Mouse (Mus musculus): ENCODE results near the gene Cacng6.

The Cacng6 gene

GRCm38 (mm10) chr7:3412036-3412435, 12.0 kb upstream of the Cacng6 start:
- in situ Hi-C loops (cut with MboI; ENCODE audit: low pct_unique_long_range_greater_than_20kb in 1 of 2, low sequenced_read_pairs in 2 of 2, unreplicated experiment in 1 of 2): no loop called here

- in situ Hi-C loops (cut with MboI; ENCODE audit: low pct_unique_long_range_greater_than_20kb in 1 of 2, low sequenced_read_pairs in 2 of 2, unreplicated experiment in 1 of 2): no loop called here
These were observed 9.1 kb upstream of the Cacng6 start for GRCm38 (mm10) chr7:3414888-3415287.

- in situ Hi-C loops (cut with MboI; ENCODE audit: low pct_unique_long_range_greater_than_20kb in 1 of 2, low sequenced_read_pairs in 2 of 2, unreplicated experiment in 1 of 2): no loop called here
These were observed 8.6 kb upstream of the Cacng6 start for GRCm38 (mm10) chr7:3415378-3415777.

GRCm38 (mm10) chr7:3419941-3420340, 4.1 kb upstream of the Cacng6 start:
- in situ Hi-C loops (cut with MboI; ENCODE audit: low pct_unique_long_range_greater_than_20kb in 1 of 2, low sequenced_read_pairs in 2 of 2, unreplicated experiment in 1 of 2): no loop called here

DNA sequence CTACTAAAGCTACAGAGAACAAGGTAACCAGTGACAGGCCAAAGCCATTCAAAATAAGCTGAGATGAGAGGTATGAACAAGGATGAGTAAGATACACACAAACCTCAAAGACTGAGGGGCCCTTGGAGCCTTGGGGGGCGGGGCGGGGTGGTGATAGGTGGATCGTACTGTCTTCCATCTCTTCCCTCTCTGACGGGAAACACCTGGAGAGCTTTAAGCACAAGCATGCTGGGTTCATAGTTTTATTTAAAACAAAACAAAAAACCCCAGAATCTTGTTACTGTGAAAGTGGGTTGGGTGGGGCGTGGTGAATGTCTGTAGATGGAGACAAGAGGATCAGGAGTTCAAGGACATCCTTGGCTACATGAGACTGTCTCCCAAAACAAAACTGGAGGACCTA, 3.5 kb upstream of the Cacng6 start:
- in situ Hi-C loops (cut with MboI; ENCODE audit: low pct_unique_long_range_greater_than_20kb in 1 of 2, low sequenced_read_pairs in 2 of 2, unreplicated experiment in 1 of 2): no loop called here

DNA sequence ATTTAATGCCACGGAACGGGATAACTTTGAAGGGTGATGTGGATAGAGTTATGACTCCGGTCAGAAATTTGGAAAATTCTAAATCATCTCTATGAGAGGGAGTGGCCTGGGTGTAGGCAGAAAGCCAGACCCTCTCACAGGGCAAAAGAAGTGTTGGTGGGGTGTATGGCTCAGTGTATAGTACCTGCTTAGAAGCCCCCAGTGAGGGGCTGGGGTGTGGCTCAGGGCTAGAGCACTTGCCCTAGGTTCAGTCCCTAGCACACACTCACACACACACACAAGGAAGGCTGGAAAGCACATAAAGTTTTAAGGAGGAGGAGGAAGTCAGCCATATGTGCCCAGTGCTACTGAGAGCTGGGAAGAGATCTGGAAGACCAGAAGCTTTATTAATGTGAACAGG, 2.7 kb upstream of the Cacng6 start:
- in situ Hi-C loops (cut with MboI; ENCODE audit: low pct_unique_long_range_greater_than_20kb in 1 of 2, low sequenced_read_pairs in 2 of 2, unreplicated experiment in 1 of 2): no loop called here

- in situ Hi-C loops (cut with MboI; ENCODE audit: low pct_unique_long_range_greater_than_20kb in 1 of 2, low sequenced_read_pairs in 2 of 2, unreplicated experiment in 1 of 2): no loop called here
These were observed 1.9 kb upstream of the Cacng6 start for GRCm38 (mm10) chr7:3422051-3422450.

DNA sequence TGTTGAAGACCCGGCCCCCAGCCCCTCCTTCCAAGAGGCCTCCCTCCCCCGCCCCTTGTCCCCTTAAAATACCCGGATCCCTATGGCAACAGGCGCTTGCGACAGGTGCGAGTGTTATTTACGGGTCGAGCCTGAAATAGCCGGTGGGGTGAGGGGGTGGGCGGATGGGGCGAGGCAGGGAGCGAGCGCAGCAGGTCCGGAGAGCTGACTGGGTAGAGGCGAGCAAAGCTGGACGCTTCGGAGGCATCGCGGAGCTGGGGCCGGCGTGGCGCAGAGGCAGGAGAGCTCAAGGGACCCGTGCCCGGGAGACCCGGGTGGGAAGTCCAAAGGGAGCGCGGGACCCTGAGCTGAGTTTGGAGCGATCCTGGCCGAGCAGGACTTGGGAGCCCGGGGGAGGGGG, 565 bp upstream of the Cacng6 start:
- in situ Hi-C loops (cut with MboI; ENCODE audit: low pct_unique_long_range_greater_than_20kb in 1 of 2, low sequenced_read_pairs in 2 of 2, unreplicated experiment in 1 of 2): no loop called here

DNA sequence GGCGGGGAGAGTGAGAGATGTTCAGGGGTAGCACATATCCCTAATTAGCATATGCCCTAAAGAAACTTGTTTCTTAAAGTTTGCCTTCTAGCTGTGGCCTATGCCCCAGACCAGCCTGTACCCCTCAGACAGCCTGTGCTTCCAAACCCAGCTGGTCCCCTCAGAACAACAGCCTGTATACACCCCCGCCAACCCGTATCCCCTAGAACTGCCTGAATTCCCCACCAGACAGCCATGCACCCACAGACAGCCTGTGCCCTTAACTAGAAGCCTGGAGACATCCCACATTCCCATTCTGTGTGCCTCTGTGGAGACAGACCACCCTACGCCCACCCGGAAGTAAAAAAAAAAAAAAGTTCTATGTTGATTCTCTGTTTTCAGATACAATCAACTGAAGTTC, 1.1 kb downstream of the Cacng6 start:
- in situ Hi-C loops (cut with MboI; ENCODE audit: low pct_unique_long_range_greater_than_20kb in 1 of 2, low sequenced_read_pairs in 2 of 2, unreplicated experiment in 1 of 2): no loop called here

DNA sequence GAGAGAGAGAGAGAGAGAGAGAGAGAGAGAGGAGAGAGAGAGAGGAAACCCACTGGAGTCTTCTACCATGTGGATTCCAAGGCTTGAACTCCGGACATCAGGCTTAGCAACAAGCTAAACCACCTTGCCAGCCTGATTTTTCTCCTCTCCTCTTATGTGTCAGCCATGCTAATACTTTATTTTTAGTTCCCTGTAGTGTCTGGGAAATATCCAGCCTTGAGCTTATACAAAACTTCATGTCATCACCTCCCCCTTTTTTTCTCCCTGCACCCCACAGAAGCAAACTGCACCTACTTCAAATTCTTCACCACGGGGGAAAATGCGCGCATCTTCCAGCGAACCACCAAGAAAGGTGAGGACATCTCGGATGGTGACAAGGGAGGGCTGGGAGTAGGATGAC, 6.2 kb downstream of the Cacng6 start:
- in situ Hi-C loops (cut with MboI; ENCODE audit: low pct_unique_long_range_greater_than_20kb in 1 of 2, low sequenced_read_pairs in 2 of 2, unreplicated experiment in 1 of 2): no loop called here

GRCm38 (mm10) chr7:3432066-3432465, 8.1 kb downstream of the Cacng6 start:
- in situ Hi-C loops (cut with MboI; ENCODE audit: low pct_unique_long_range_greater_than_20kb in 1 of 2, low sequenced_read_pairs in 2 of 2, unreplicated experiment in 1 of 2): no loop called here

DNA sequence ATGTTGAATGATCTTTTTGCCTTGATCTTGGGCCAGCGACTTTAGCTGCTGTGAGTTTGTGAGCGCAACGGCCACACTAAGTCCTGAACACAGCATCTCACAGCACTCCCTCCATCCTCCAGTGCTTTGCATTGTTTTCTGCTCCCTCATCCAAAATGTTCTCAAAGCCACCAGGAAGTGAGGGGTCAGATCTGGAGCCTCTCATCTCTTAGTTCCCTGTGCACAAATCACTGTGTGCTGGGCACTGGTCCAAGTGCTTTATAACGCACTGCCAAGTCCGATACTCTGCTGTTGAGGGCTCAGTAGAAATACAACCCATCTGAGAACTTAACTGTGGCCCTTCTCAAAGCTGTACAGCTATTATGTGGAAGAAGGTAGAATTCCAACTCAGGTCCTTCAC, 13.9 kb downstream of the Cacng6 start:
- in situ Hi-C loops (cut with MboI; ENCODE audit: low pct_unique_long_range_greater_than_20kb in 1 of 2, low sequenced_read_pairs in 2 of 2, unreplicated experiment in 1 of 2): no loop called here

DNA sequence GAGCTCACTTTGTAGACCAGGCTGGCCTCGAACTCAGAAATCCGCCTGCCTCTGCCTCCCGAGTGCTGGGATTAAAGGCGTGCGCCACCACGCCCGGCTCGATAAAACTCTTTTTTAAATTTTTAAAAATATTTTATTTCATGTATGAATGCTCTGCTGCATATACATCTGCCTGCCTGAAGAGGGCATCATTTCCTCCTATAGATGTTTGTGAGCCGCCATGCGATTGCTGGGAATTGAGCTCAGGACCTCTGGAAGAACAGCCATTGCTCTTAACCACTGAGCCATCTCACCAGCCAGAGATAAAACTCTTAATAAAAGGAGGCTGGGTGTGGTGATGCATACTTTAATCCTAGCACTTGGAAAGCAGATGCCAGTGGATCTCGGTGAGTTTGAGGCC, 16.0 kb downstream of the Cacng6 start:
- in situ Hi-C loops (cut with MboI; ENCODE audit: low pct_unique_long_range_greater_than_20kb in 1 of 2, low sequenced_read_pairs in 2 of 2, unreplicated experiment in 1 of 2): no loop called here

- in situ Hi-C loops (cut with MboI; ENCODE audit: low pct_unique_long_range_greater_than_20kb in 1 of 2, low sequenced_read_pairs in 2 of 2, unreplicated experiment in 1 of 2): no loop called here
These were observed 16.5 kb downstream of the Cacng6 start for GRCm38 (mm10) chr7:3440526-3440925.

DNA sequence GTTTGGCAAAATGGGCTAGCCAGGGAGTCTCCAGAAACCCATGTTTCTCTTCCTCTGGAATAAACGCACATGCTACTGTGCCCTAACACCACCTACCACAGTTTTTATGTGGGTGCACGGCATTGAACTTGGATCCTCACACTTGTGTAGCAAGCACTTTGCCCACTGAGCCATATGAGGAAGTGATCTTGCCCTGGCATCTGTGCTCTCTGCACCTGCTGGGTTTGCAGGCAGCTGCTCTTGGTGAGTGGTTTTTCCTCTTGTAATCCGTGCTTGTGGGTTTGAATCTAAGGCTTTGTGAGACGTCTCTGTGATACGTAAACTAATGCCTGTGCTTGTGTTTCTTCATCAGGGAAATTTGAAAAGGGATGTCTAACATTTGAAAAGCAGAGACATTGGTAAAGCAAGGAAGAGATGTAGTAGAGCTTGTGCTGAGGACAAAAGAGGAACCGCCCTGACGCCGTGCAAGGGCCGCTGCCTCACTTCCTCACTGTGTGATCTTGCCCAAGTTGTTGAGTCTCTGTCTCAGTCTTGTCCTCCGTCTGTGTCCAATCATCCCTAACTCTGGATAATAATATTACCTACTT, 18.6 kb downstream of the Cacng6 start:
- in situ Hi-C loops (cut with MboI; ENCODE audit: low pct_unique_long_range_greater_than_20kb in 1 of 2, low sequenced_read_pairs in 2 of 2, unreplicated experiment in 1 of 2): no loop called here

DNA sequence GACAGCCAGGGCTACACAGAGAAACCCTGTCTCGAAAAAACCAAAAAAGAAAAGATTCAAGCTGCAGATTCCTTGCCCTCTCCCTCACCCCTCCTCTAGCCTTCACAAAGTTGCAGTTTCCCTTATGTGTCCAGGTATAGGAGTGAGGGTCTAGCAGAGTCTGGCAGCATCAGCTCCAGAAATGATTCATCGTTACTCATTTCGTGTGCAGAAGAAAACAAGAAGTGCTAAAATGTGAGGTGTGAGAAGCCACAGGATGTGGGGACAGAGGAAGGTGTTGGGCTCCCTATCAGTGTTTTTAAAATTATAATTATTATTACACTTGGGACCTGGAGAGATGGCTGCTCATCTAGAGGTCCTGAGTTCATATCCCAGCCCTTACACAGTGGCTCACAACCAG, 20.7 kb downstream of the Cacng6 start:
- in situ Hi-C loops (cut with MboI; ENCODE audit: low pct_unique_long_range_greater_than_20kb in 1 of 2, low sequenced_read_pairs in 2 of 2, unreplicated experiment in 1 of 2): no loop called here

GRCm38 (mm10) chr7:3446584-3446983, 22.6 kb downstream of the Cacng6 start:
- in situ Hi-C loops (cut with MboI; ENCODE audit: low pct_unique_long_range_greater_than_20kb in 1 of 2, low sequenced_read_pairs in 2 of 2, unreplicated experiment in 1 of 2): no loop called here

DNA sequence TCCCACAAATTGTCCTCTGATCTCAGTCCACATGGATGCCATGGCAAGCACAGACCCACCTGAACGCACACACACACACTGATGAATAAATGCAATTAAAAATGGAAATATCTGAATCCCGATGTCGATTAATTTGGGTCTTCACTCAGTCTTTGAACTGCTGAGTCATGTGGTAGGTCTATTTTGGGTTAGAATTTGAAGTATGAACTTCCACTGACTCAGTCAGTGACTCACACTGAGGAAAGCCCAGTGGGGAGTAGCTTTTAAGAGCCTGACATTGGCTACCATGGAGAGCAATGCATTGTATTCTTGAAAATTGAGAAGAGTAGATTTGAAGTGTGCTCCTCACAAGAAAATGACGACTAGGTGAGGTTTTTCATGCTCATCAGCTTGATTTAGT, 23.0 kb downstream of the Cacng6 start:
- in situ Hi-C loops (cut with MboI; ENCODE audit: low pct_unique_long_range_greater_than_20kb in 1 of 2, low sequenced_read_pairs in 2 of 2, unreplicated experiment in 1 of 2): no loop called here

GRCm38 (mm10) chr7:3448737-3449454, 24.9 kb downstream of the Cacng6 start:
- in situ Hi-C loops (cut with MboI; ENCODE audit: low pct_unique_long_range_greater_than_20kb in 1 of 2, low sequenced_read_pairs in 2 of 2, unreplicated experiment in 1 of 2): no loop called here

DNA sequence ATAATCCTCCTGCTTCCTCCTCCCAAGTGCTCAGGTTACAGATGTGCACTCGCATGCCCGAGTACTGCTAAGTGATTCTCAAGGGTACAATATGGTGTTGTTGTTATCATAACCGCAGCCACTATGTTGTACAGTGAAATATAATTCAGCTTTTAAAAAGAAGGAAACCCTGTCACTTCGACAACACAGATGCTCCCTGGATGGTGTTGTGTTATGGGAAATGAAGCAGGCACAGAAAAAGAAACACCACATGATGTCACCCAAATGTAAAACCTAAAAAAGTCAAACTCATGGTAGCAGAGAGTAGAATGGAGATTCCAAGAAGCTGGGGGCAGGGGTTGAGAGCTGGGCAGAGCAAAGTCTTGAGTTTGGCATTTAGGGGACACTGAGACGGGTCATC, 26.7 kb downstream of the Cacng6 start:
- in situ Hi-C loops (cut with MboI; ENCODE audit: low pct_unique_long_range_greater_than_20kb in 1 of 2, low sequenced_read_pairs in 2 of 2, unreplicated experiment in 1 of 2): no loop called here

Data from mouse embryonic stem cell (cell line).